Mouse (Mus musculus) cerebellum, adult 11 months (tissue): ENCODE results near the gene BC048403.
"Not testable (repeated sequence)": the region's sequence is repeated elsewhere in the genome, so short reads cannot be mapped to it uniquely, and the experiment has no call there.

ENCODE experiments used
- DNase-seq: peaks from one replicate; pipeline ENCODE4 v3.0.0; 2022

Gene BC048403

GRCm38 (mm10) chr10:121759095-121759494 is 19.4 kb downstream of the BC048403 start:
- no peak for DNase-seq

DNA sequence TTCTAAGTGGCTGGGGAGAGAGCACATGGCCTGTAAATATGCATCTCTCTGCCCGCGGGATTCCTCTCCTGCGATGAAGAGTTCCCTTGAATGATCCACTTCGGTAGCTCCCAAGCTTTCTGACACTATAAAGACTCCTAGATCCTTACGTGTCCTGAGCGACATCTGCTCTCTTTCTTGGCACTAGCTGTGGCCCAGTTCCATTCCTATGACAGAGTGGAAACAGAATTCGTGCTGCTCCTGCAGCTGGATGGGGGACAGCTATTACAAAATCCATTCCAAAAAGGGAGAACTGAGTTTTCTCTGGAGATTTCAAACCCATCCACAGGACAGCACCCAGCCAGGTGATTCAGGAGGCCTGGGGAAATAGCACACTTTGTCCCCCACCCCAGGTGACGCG is 22.4 kb downstream of the BC048403 start:
- DNase-seq = no peak

DNA sequence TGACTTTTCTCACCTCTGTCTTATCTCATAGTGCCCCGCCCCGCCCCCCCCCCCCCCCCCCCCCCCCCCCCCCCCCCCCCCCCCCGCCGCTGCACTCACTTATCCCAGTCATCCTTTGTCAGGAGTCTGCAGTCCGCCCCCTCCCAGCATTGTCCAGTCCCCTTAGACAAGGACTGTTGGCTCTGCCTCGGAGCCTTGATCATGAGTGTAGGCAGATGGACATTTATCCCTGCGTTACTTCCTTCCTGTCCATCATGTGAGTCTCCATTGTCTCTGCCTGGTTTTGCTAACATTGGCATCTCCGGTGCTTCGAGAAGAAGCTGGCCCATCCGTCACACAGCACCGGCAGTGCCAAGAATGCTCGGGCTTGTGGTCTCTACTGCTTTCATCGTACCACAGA is 23.5 kb downstream of the BC048403 start:
- no peak for DNase-seq

- DNase-seq = no peak
These were observed 24.9 kb downstream of the BC048403 start for GRCm38 (mm10) chr10:121764469-121765173.

- DNase-seq = no peak
These were observed 25.7 kb downstream of the BC048403 start for GRCm38 (mm10) chr10:121765174-121766057.

DNA sequence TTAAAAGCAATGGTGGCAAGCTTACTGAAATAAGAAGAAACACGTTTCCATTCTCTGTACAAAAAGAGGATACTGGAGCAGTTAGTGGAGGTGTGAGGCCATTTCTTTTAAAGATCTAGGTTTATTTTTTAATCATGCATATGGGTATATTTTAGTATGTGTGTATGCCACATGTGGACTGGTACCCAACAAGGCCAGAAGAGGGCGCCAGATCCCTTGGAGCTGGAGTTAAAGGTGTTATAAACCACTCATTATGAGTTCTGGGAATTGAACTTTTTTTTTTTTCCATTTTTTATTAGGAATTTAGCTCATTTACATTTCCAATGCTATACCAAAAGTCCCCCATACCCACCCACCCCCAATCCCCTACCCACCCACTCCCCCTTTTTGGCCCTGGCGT is 27.6 kb downstream of the BC048403 start:
- DNase-seq = not testable (repeated sequence)

GRCm38 (mm10) chr10:121769711-121770110 is 30.0 kb downstream of the BC048403 start:
- no peak for DNase-seq

- DNase-seq = no peak
These were observed 31.2 kb downstream of the BC048403 start for GRCm38 (mm10) chr10:121770624-121771577.

DNA sequence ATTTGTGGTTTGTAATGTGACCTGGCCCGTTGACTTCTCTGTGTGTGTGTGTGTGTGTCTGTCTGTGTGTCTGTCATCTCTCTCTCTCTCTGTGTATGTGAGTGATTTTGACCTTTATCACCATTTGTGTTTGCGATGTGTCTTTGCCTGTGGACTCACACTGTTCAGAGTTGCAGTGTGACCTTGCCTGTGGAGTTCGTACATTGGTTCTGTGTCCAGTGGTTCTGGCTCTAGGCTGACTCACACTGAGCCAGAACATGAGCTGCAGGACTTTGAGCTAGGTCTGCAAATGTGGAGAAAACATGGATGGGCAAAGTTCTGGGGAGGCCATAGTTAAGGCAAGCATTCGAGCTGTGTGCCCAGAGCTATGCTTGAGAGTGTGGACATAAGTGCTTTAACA is 34.1 kb downstream of the BC048403 start:
- DNase-seq = no peak

DNA sequence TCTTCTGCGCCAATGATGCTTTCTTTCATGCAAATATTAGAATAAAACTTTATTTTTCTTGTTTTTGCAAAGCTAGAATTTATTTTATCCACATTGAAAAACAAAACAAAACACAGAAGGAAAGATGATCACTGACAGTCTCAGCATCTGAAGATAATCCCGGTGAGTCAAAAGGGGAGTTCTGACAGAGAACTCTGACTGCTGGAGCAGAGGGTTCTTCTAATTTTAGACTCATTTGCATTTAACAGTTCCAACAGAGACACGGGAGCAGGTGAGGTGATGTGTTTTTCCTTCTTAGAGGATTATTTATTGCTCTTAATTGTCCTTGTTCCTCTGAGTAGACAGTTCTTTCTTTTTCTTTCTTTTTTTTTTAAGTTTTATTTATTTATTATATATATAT is 36.3 kb downstream of the BC048403 start:
- DNase-seq = no peak

- no peak for DNase-seq
These were observed 41.4 kb downstream of the BC048403 start for GRCm38 (mm10) chr10:121781159-121781558.

DNA sequence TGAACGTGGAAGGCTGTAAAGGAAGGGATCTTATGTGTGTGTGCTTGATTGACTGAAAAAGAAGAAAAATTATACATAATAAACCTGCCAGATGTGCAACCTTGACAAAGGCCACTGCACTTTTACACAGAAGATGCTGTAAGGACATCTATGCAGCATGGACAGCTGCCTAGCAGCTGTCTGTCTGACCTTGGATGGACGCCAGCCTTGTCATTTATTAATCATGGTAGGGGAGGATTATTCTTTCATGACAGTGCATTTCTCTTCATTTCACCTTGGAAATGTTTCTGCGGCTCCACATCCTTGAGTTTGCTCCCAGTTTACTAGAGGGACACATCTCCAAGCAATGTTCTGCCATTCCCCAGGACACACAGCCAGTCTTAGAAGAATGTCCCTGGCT is 48.8 kb downstream of the BC048403 start:
- DNase-seq = no peak

DNA sequence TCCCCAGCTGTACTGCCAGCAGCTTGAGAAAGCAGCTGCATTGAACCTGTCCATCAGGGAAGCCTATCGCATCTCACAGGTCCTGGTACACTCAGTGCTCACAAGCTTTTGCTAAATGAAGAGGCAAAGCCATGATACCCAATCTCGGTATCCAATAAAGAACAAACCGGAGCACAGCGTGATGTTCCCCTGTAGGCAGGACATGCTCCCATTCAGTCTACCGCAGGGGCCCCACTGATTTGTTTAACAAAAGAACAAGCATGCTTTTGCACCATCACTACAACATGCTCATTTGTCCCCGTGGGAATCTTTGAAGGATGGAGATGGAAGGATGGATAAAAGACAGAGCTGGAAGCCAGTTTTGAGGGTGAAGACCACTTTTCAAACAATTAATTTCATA is 50.3 kb downstream of the BC048403 start:
- no peak for DNase-seq

DNA sequence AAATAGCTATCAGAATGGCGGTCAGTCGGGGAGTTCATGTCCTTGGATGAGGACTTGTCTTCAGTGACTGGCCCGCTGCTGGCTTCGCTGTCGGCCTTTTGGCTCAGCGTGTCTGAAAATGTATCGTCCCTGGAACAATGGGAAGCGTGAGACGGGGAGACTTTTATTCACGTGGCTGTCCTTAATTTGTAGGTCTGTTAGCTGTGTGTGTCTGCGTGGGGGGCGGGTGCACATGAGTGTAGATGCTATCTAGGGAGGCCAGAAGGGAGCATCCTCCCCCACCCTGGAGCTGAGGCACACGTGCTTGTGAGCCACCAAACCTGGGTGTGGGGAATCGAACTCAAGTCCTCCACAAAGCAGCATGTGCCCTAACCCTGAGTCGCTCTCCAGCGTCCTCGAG is 52.9 kb downstream of the BC048403 start:
- DNase-seq = no peak

DNA sequence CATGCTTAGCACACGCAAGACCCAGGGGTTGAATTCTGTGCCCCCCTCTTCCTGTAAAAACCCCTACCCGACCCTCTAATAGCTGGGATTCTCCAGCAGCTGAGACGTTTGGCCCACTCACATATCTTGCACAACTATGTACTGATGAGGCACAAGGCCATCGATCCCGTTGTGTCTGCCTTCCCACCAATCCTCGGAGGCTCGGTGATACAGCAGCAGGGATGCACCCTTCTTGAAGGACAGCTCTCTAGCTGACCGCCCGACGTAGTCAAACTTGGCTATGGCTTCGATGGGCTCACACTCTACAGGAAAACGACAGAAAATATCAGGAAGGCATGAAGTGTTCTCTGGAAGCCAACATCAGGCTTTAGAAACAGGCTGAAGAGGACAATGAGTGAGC is 54.7 kb downstream of the BC048403 start:
- DNase-seq = no peak

DNA sequence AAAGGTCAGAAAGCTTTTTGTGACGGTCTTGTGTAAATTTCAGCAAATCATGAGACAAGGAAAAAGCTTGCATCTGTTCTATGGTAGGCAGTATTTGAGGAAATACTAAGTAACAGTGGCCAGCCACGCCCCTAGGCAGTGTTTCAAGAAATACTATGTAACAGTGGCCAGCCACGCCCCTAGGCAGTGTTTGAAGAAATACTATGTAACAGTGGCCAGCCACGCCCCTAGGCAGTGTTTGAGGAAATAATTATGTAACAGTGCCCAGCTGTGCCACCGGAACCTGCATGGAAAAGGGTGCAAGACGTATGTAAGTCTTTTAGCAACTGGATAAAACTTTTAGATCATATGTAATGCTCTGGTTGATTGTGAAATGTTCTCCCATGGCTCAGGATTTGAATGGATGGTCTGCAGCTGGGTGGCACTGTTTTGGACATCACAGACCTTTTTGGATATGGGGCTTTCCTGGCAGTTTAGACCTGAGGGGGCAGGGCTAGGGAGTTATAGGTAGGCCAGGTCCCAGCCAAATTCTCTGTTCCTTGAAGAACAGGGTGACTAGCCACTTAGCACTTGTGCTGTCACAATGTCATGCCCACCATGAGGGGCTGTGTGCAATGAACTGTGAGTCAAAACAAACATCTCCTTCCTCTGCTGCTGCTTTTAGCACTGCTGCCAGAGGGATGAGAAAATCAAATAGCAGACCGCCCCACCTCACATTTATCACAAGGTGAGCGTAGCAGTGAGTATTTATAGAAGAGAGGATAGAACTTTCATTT is 56.5 kb downstream of the BC048403 start:
- no peak for DNase-seq

- no peak for DNase-seq
These were observed 60.3 kb downstream of the BC048403 start for GRCm38 (mm10) chr10:121800041-121800440.
